Mouse (Mus musculus) neural tube, embryonic 13.5 days (tissue): Measurements from ENCODE around the gene Tnfaip3. TPM values are rescaled to one million over a fixed set of nuclear protein-coding genes. Genes with fewer than 3 reads are reported as not detected.

Source experiments
- ATAC-seq: fragments of 200-750 bp; cut with Nextera tagmentation; 2 replicates; pipeline ENCODE4 v1.8.0; 2017; ENCODE audit warnings: low read depth, mild to moderate bottlenecking, moderate TSS enrichment, moderate library complexity
- H3K27ac ChIP-seq: fragments of 300-500 bp; sonication (generic); replicated peaks from 2 replicates; pipeline ENCODE4 v1.5.1; 2015; ENCODE audit warnings: moderate library complexity, mild to moderate bottlenecking, inconsistent platforms
- H3K27me3 ChIP-seq: fragments of 300-500 bp; sonication (generic); 2 replicates; pipeline ENCODE4 v1.6.1; 2015; ENCODE audit warnings: mild to moderate bottlenecking, inconsistent platforms
- H3K36me3 ChIP-seq: fragments of 300-500 bp; sonication (generic); 2 replicates; pipeline ENCODE4 v1.6.1; 2015; ENCODE audit warnings: mild to moderate bottlenecking, inconsistent platforms
- H3K4me1 ChIP-seq: fragments of 300-500 bp; sonication (generic); replicated peaks from 2 replicates; pipeline ENCODE4 v1.6.1; 2015; ENCODE audit warnings: inconsistent platforms
- H3K4me2 ChIP-seq: fragments of 300-500 bp; sonication (generic); 2 replicates; pipeline ENCODE4 v1.6.1; 2015; ENCODE audit warnings: inconsistent platforms, mild to moderate bottlenecking, moderate library complexity
- H3K4me3 ChIP-seq: fragments of 300-500 bp; sonication (generic); 2 replicates; pipeline ENCODE4 v1.5.1; 2015; ENCODE audit warnings: mild to moderate bottlenecking, inconsistent platforms
- H3K9ac ChIP-seq: fragments of 300-500 bp; sonication (generic); 2 replicates; pipeline ENCODE4 v1.6.1; 2015; ENCODE audit warnings: moderate library complexity, mild to moderate bottlenecking, inconsistent platforms
- H3K9me3 ChIP-seq: fragments of 300-500 bp; sonication (generic); 2 replicates; pipeline ENCODE4 v1.6.1; 2016; ENCODE audit warnings: inconsistent platforms
- WGBS: fragments of 180-500 bp; shearing (Covaris S2); methylation state at CpG from one replicate; pipeline ENCODE4 v1.1.7; 2015; 5-methylcytosine and 5-hydroxymethylcytosine counted together
- polyA plus RNA-seq: library from polyadenylated mRNA; unstranded; fragments of >200 nt; fragmentation: Nextera tagmentation; extraction: Ambion mirVana; gene quantifications from 2 replicates; pipeline ENCODE4 v1.2.1, GENCODE M21; 2015

The Tnfaip3 gene
- polyA plus RNA-seq, 1 experiment from 2014 or later: 1.6 TPM

DNA sequence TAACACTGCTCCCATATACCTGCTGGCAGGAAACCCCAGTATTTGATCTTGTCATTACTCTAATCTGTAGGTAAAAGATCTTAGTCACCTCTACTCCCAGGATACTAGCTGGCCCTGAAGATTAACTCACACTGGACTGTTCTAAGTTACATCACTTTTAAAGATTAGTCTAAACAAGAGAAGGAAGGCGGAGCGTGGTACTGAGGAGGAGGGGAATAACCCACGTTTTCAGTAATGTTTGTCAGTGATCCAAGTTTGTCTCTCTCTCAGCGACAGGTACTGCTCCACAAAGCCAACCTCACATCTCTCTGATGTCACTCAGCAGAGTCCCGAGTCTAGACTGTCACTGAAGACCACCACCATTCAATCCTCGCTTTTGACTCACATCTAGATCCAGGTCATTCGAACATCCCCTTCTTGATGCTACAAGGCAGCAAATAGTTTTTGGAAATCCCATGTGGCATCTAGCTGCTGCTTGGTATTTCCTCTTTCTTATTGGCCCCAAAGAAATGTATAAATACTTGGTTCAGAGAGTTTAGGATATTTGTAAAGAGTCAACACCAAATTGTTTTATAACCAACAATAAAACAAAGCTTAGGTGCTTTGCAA lies 3.5 kb downstream of the Tnfaip3 start:
- WGBS: 84% methylated on average over 7 of the region's 7 CpGs

DNA sequence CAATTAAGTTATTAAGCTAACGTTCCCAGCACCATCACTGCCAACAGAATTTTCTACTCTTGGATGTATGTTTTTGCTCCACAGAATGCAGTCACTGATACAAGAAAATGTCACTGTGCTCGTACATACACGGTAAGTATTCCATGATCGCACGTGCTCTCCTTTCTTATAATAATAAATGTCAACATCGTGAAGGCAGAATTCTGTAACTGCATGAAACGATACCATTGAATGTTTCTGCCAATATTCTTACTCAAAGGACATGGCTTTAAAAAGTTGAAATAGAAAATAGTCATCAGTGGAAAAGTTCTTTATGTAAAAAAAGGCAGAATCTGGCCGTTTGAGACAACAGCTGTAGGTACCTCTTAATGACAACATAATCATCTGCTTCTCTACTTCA lies 5.0 kb downstream of the Tnfaip3 start:
- Histone ChIP-seq H3K4me3 (no peak overlapping the region), H3K9ac (no peak overlapping the region), H3K27ac (no peak overlapping the region), H3K36me3 (0 out of 2 replicates have a peak, but pooled peaks cover under 1% of the 10 kb centered on the region), H3K27me3 (no peaks in the 10 kb centered on the region; the same call in 1 of the 2 replicates), H3K4me2 (no peak overlapping the region), H3K4me1 (peaks cover 7% of the 10 kb centered on the region), H3K9me3 (no peaks in the 10 kb centered on the region)
- WGBS: 90% methylated on average over 8 of the region's 8 CpGs
- no peak for ATAC-seq

More for the DNA sequence above, 3.5 kb downstream of the Tnfaip3 start:
- no peaks in the 10 kb centered on the region for H3K9me3 ChIP-seq
- H3K4me2 ChIP-seq: no peak overlapping the region
- no peak overlapping the region for H3K9ac ChIP-seq
- peaks cover 15% of the 10 kb centered on the region for H3K4me1 ChIP-seq
- no peak overlapping the region for H3K27ac ChIP-seq
- H3K27me3 ChIP-seq: peaks cover 9% of the 10 kb centered on the region
- H3K4me3 ChIP-seq: no peak overlapping the region
- no peaks in the 10 kb centered on the region for H3K36me3 ChIP-seq
- no peak for ATAC-seq

DNA sequence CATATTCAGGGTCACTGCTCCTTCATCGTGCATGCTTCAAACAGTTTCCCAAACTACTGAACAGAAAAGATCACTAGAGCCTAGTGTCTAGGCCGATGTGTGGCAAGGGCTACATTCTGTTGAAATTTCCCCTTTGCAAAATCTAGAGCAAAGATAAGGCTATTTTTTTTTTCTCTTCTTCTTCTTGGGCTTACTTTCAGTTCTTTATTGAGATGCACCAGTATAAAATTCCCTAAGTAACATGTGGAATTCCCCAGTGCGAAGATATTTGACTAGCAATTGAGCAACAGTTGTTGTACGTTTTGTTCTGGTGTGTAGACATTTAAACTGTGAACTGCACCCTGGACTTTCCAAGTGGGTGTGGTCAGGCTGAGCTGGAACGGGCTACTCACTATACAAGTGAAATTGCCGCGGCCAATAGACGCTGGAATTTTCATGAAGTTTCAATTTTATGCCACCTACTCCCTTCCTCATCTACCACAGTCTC lies 6.2 kb downstream of the Tnfaip3 start:
- Histone ChIP-seq H3K27ac (no peak overlapping the region), H3K9ac (no peak overlapping the region), H3K4me1 (peaks cover 3% of the 10 kb centered on the region), H3K4me2 (no peak overlapping the region), H3K4me3 (no peak overlapping the region), H3K36me3 (peaks cover 12% of the 10 kb centered on the region), H3K9me3 (no peaks in the 10 kb centered on the region), H3K27me3 (no peaks in the 10 kb centered on the region; the same call in 1 of the 2 replicates)
- 74% methylated on average over 8 of the region's 8 CpGs for WGBS
- no peak for ATAC-seq

DNA sequence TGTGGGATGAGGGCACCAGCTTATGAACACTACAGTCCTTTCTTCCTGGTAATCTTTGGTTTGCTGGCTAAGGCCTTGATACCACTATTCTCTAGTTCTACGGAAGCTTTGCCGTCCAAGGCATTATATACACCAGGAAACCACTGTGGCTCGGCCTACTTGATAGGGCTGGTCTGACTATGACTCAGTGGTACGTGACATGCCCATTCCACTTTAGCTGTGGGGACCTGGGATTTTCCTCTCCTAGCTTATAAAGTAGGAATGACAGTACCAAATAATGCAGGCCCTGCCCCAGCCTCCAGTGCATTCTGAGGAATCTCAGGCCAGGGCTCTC lies 6.9 kb downstream of the Tnfaip3 start:
- H3K9me3 ChIP-seq: no peaks in the 10 kb centered on the region
- H3K27ac ChIP-seq: no peak overlapping the region
- no peak overlapping the region for H3K4me2 ChIP-seq
- no peaks in the 10 kb centered on the region; the same call in 1 of the 2 replicates for H3K27me3 ChIP-seq
- no peak overlapping the region for H3K9ac ChIP-seq
- H3K4me3 ChIP-seq: no peak overlapping the region
- H3K4me1 ChIP-seq: no peaks in the 10 kb centered on the region
- WGBS: 95% methylated on average over 4 of the region's 4 CpGs
- H3K36me3 ChIP-seq: peaks cover 12% of the 10 kb centered on the region
- ATAC-seq: no peak

DNA sequence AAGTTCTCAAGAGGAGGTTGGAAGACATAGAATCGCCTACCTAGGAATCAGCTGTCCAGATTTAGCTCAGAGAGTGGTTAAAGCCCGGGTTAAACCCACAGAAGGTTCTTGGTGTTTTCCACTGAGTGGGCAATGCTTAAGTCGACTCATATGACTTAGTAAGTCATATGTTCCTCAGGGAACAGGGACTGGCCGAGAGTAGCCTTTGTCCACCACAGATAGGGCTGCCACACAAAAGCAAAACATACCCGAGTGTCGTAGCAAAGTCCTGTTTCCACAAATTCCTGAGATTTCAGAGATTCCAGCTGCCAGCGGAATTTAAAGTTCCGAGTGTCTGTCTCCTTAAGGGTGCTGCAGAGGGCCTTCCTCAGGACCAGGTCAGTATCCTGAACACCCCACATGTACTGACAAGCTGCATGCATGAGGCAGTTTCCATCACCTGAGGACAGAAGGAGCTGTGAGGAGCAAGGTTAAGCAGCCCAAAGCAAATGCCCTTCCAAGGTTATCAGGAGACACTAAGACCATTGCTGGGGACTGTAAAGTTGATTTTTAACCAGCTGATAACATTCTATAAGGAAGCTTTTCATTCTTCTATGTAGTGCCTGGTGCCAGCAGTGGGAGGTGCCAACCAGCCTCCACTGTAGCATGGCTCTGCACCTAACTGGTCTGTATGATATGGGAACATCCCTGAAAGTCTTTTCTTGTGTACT lies 7.4 kb downstream of the Tnfaip3 start:
- no peak overlapping the region for H3K4me2 ChIP-seq
- H3K36me3 ChIP-seq: peaks cover 12% of the 10 kb centered on the region
- ATAC-seq: no peak
- H3K27me3 ChIP-seq: no peaks in the 10 kb centered on the region; the same call in 1 of the 2 replicates
- no peak overlapping the region for H3K27ac ChIP-seq
- H3K9ac ChIP-seq: no peak overlapping the region
- WGBS: 85% methylated on average over 8 of the region's 8 CpGs
- H3K4me3 ChIP-seq: no peak overlapping the region
- H3K9me3 ChIP-seq: no peaks in the 10 kb centered on the region
- H3K4me1 ChIP-seq: no peaks in the 10 kb centered on the region

DNA sequence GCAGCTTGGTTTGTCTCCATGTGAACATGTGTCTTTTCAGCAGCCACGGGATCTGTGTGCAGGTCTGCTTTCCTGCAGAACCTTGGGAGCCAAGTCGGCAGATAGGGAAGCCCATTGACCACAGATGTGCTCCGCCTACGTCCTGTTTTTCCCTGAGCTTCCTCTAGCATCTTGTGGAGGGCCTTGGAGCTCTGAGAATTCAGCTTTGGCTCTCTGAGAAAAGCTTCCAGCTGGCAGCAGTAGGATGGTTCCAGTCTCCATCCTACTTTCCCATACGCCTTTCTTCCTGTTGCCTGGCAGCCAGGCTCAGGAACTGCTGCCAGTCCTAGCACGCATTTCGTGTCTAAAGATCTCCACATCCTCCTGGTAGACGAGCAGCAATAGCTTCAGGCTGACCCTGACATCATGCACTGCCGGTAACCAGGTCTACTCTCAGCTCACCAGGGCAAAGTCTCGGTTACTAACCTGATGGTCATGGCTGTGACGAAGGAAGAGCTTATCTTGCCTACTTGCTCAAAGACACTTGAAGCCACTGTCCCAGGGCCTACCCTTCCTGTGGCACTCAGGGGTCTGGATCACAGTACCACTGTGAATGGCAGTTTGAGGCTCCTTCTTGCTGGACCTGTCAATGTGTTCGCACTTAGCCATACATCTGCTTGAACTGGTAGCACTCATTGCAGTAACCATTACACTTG lies 13.2 kb downstream of the Tnfaip3 start:
- no peaks in the 10 kb centered on the region for H3K9me3 ChIP-seq
- no peak overlapping the region for H3K4me3 ChIP-seq
- 91% methylated on average over 12 of the region's 12 CpGs for WGBS
- H3K4me1 ChIP-seq: no peaks in the 10 kb centered on the region
- no peaks in the 10 kb centered on the region for H3K27me3 ChIP-seq
- H3K27ac ChIP-seq: no peak overlapping the region
- ATAC-seq: no peak
- peaks cover 24% of the 10 kb centered on the region for H3K36me3 ChIP-seq
- H3K9ac ChIP-seq: no peak overlapping the region
- H3K4me2 ChIP-seq: no peak overlapping the region

DNA sequence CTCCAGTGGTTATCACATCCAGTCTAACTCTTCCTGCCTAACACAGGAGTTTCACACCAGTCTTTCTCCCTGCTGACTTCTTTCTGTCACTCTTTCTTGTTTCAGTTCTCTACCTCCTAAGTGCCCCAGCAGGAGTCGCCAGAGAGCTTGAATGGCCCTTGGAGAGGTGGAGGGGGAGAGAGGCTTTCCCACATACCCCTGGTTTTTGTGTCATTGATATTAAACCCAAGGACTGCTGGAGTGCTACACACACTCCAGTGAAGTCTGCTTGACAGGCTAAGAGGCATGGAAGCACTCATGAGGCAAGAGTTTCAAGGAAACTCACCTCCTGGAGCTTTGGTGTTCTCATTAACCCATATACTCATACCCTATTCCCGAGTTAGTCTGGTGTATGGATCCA lies 16.0 kb downstream of the Tnfaip3 start:
- no peak overlapping the region for H3K27ac ChIP-seq
- 76% methylated on average over 2 of the region's 2 CpGs for WGBS
- H3K27me3 ChIP-seq: no peaks in the 10 kb centered on the region
- H3K4me1 ChIP-seq: no peaks in the 10 kb centered on the region
- no peak for ATAC-seq
- peaks cover 13% of the 10 kb centered on the region for H3K36me3 ChIP-seq
- no peak overlapping the region for H3K4me3 ChIP-seq
- no peak overlapping the region for H3K4me2 ChIP-seq
- no peaks in the 10 kb centered on the region for H3K9me3 ChIP-seq
- no peak overlapping the region for H3K9ac ChIP-seq

DNA sequence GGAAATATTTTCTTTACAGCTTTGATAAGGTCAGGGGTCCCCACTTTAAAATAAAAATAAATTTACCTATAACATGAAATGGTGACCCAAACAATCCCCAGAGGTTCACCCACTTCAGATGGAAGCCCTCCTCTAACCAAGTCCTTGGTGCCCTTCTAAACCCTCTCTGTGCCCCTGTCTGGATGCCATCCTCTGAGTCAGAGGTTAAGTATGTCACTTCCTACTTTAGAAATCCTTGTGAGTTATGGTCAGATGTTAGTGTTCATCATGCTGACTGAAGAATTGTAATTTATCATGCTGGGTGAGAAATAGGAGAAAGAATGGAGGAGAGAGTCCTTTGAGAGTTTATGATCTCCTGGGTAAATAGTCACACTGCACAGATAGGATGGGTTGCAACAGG lies 19.1 kb downstream of the Tnfaip3 start:
- no peak for ATAC-seq
- no peak overlapping the region for H3K27ac ChIP-seq
- no peaks in the 10 kb centered on the region for H3K9me3 ChIP-seq
- no peak overlapping the region for H3K4me2 ChIP-seq
- H3K27me3 ChIP-seq: no peaks in the 10 kb centered on the region
- no peak overlapping the region for H3K4me3 ChIP-seq
- H3K9ac ChIP-seq: no peak overlapping the region
- H3K36me3 ChIP-seq: no peaks in the 10 kb centered on the region; the same call in 1 of the 2 replicates
- no peaks in the 10 kb centered on the region for H3K4me1 ChIP-seq

DNA sequence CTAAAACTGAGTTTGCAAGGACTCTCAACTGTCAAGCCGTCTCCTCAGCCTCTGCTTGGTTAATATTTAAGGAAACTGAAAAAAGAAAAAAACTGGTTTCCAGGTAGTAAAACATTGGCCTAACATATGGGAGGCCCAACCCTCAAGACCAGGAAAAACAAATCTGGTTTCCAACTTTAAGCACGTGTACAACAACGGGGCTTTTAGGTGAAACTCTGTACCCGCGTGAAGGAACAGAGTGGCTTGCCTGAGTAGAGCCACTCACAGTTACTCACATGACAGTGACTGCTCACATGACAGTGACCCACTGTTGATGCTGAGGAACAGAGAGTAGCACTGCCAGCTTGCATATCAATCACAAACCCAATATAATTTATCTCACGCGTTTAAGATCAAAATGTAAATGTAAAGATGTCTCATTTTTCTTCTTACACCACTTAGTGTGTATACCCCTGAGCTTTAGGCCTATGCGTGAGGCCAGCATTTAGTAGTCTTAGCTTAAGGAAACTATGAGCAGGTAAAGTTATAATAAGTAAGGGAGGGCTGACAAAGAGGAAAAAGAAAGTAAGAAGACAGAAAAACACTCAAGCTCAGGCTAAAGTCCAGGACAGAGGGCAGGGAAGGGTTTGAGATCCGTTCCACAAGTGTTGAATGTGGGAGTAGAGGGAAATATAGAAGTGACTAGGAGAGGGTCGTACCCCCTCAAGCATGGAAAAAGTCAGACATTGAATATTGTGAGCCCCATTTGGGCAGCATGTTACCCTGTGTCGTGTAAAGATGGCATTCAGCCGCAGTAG lies 19.8 kb downstream of the Tnfaip3 start:
- 89% methylated on average over 12 of the region's 12 CpGs for WGBS

DNA sequence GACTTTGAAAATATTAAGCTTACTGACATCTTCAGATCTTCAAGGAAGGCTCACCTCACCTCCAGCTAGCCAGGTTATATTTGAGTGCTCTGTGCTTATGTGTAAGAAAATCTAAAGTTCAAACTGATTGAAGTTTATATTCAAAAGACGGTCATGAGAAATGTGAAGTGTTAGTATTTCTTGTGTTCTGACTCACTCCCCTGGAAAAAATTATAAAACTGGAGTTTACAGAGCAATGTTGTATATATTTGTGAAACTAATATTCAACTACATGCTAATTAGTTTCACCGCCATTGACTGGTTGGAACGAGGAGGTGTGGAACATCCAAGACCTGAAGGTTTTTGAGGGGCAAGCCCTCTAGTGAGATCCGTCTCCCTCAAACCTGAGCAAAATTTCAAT lies 22.5 kb downstream of the Tnfaip3 start:
- Histone ChIP-seq H3K36me3 (no peaks in the 10 kb centered on the region), H3K9me3 (no peaks in the 10 kb centered on the region), H3K4me2 (no peak overlapping the region), H3K27me3 (no peaks in the 10 kb centered on the region), H3K4me3 (no peak overlapping the region), H3K27ac (no peak overlapping the region), H3K4me1 (no peaks in the 10 kb centered on the region), H3K9ac (no peak overlapping the region)
- WGBS: 91% methylated on average over 4 of the region's 4 CpGs
- ATAC-seq: no peak

More for the DNA sequence above, 19.8 kb downstream of the Tnfaip3 start:
- no peaks in the 10 kb centered on the region for H3K27me3 ChIP-seq
- no peak for ATAC-seq
- H3K9me3 ChIP-seq: no peaks in the 10 kb centered on the region
- no peak overlapping the region for H3K9ac ChIP-seq
- no peak overlapping the region for H3K4me3 ChIP-seq
- H3K4me1 ChIP-seq: no peaks in the 10 kb centered on the region
- H3K36me3 ChIP-seq: no peaks in the 10 kb centered on the region
- H3K27ac ChIP-seq: no peak overlapping the region
- no peak overlapping the region for H3K4me2 ChIP-seq

DNA sequence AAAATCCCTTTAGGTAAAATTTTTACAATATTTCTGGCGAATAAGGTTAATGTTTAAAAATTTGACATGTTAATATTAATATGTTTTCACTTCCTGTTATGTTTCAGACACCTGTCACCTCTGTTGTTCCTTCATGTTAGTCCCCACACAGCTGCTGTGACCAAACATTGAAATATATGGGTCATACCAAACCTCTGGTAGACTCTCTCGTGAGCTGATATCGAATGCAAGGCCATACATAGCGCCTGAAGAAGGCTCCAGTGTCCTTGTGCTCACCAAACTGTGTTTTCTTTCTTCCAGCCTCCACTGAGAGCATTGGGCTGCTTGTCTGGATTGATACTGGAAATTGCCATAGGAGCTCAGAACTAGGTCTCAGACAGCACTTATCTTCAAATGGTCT lies 24.4 kb downstream of the Tnfaip3 start:
- no peak overlapping the region for H3K4me2 ChIP-seq
- ATAC-seq: no peak
- H3K4me1 ChIP-seq: no peaks in the 10 kb centered on the region
- H3K36me3 ChIP-seq: no peaks in the 10 kb centered on the region
- no peak overlapping the region for H3K9ac ChIP-seq
- H3K4me3 ChIP-seq: no peak overlapping the region
- H3K9me3 ChIP-seq: no peaks in the 10 kb centered on the region
- H3K27me3 ChIP-seq: no peaks in the 10 kb centered on the region
- no peak overlapping the region for H3K27ac ChIP-seq
- 93% methylated on average over 4 of the region's 4 CpGs for WGBS

DNA sequence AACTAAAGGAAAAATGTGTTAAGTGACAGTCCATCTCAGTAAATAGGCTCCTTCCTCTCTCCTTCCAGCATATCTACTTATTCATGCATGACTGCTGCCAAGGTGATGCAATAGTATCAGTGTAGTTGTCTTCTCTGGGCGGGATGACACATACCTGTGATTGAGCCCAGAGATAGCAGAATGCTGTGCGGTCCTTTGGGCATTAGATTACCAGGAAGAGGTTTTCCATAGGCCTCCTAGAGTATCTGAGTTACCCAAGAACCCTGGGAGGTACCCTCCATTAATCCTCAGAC lies 27.6 kb downstream of the Tnfaip3 start:
- Histone ChIP-seq H3K27ac (no peak overlapping the region), H3K4me3 (no peak overlapping the region), H3K36me3 (no peaks in the 10 kb centered on the region), H3K4me1 (no peaks in the 10 kb centered on the region), H3K4me2 (no peak overlapping the region), H3K27me3 (no peaks in the 10 kb centered on the region), H3K9me3 (no peaks in the 10 kb centered on the region), H3K9ac (no peak overlapping the region)
- 78% methylated on average over 2 of the region's 2 CpGs for WGBS
- ATAC-seq: no peak
